Mouse (Mus musculus): ENCODE measurements around the gene Olfr169. TPM values are rescaled to one million over a fixed set of nuclear protein-coding genes. Genes with fewer than 3 reads are reported as not detected.
"Not testable (repeated sequence)": the region's sequence is repeated elsewhere in the genome, so short reads cannot be mapped to it uniquely, and the experiment has no call there.

The Olfr169 gene
- not detected for total RNA-seq (2021)
- long read RNA-seq = 0 reads

GRCm38 (mm10) chr16:19571709-19572108 lies at the start of gene Olfr169:
Olfr169 (minus strand) TSS chr16:19571809.
- not testable (repeated sequence) for DNase-seq (ENCODE audit: low spot score in 2 of 2)

- not testable (repeated sequence) for DNase-seq (ENCODE audit: low spot score in 2 of 2)
Measured at GRCm38 (mm10) chr16:19611782-19612181, 40.2 kb upstream of the Olfr169 start, which contains the start of gene Olfr170. Olfr170 (minus strand) TSS chr16:19611882.

- no peak for DNase-seq (ENCODE audit: low spot score in 2 of 2)
Measured at GRCm38 (mm10) chr16:19603166-19603565, 31.6 kb upstream of the Olfr169 start.

- DNase-seq (ENCODE audit: low spot score in 2 of 2) = not testable (repeated sequence)
Measured at GRCm38 (mm10) chr16:19553429-19553828, 18.2 kb downstream of the Olfr169 start.

GRCm38 (mm10) chr16:19552246-19552645 lies 19.4 kb downstream of the Olfr169 start:
- not testable (repeated sequence) for DNase-seq (ENCODE audit: low spot score in 2 of 2)

GRCm38 (mm10) chr16:19535455-19535854 lies 36.2 kb downstream of the Olfr169 start, which contains the start of gene Olfr168:
Olfr168 (minus strand) TSS chr16:19535555.
- no peak for DNase-seq (ENCODE audit: low spot score in 2 of 2)

GRCm38 (mm10) chr16:19522166-19522565 lies 49.4 kb downstream of the Olfr169 start, which contains the start of gene Olfr167:
Olfr167 (minus strand) TSS chr16:19522266.
- no peak for DNase-seq (ENCODE audit: low spot score in 2 of 2)

Other genes starting within 250 kb of the Olfr169 start
- not detected for gene Olfr165, start 148.7 kb downstream of the Olfr169 start, total RNA-seq (2021)
- gene Olfr166, start 88.1 kb downstream of the Olfr169 start, total RNA-seq (2021) = not detected
- not detected for gene Olfr167, start 49.5 kb downstream of the Olfr169 start, total RNA-seq (2021)
- not detected for gene Olfr168, start 36.3 kb downstream of the Olfr169 start, total RNA-seq (2021)
- gene Olfr170, start 40.1 kb upstream of the Olfr169 start, total RNA-seq (2021) = not detected
- gene Olfr171, start 58.1 kb upstream of the Olfr169 start, total RNA-seq (2021) = not detected
- under 1 TPM; 0.10 to 0.18 TPM for gene Lamp3, start 134.6 kb upstream of the Olfr169 start, total RNA-seq (2021)
- gene B3gnt5, start 188.4 kb upstream of the Olfr169 start, total RNA-seq (2021) = under 1 TPM; 0.56 to 0.74 TPM